Mouse (Mus musculus): ENCODE results near the gene Otol1. TPM values are rescaled to one million over a fixed set of nuclear protein-coding genes. Genes with fewer than 3 reads are reported as not detected.

Gene Otol1
- polyA plus RNA-seq, 1 experiment from 2014 or later = 0.09 TPM

DNA sequence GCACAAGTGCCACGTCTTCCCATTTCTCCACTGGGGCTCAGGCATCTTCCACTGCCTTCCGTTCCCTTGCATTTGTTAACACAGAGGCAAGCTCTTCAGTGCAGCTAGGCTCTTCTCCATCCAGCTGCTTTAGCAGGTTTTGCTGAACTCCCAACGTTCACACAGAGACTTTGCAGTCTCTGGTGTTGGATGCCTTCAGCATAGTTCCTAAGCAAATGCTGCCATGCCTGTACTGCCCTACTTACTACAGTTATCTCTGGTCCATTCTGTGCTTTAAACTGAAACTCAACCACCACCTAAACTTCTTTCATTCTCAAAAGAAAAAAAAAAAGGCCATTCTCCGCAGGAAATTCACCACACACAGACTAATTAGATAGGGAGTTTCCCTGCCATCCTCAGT, 5.2 kb downstream of the Otol1 start:
- H3K27me3 ChIP-seq (replicated peaks; ENCODE audit: control insufficient read depth, insufficient read depth, low read length) = no peaks in the 10 kb centered on the region
- no peak overlapping the region for H3K4me3 ChIP-seq (ENCODE audit: low read length)
- no peak overlapping the region for H3K9ac ChIP-seq (ENCODE audit: low read depth, low read length)
- WGBS = 81% methylated on average over 4 of the region's 4 CpGs
- no peaks in the 10 kb centered on the region for H3K36me3 ChIP-seq (ENCODE audit: control insufficient read depth, insufficient read depth, low read length)
- no peak overlapping the region for H3K4me2 ChIP-seq (ENCODE audit: low read length)
- no peak overlapping the region for H3K27ac ChIP-seq (ENCODE audit: low read depth, low read length)
- no peaks in the 10 kb centered on the region for H3K4me1 ChIP-seq (ENCODE audit: control insufficient read depth, insufficient read depth, low read depth, low read length)
- no peaks in the 10 kb centered on the region for H3K9me3 ChIP-seq (ENCODE audit: control insufficient read depth, low read length)
- ATAC-seq = no peak

- Histone ChIP-seq H3K4me2 (ENCODE audit: low read length) (no peak overlapping the region), H3K27me3 (replicated peaks; ENCODE audit: control insufficient read depth, insufficient read depth, low read length) (no peaks in the 10 kb centered on the region), H3K9me3 (ENCODE audit: control insufficient read depth, low read length) (no peaks in the 10 kb centered on the region), H3K4me1 (ENCODE audit: control insufficient read depth, insufficient read depth, low read depth, low read length) (no peaks in the 10 kb centered on the region), H3K27ac (ENCODE audit: low read depth, low read length) (no peak overlapping the region), H3K36me3 (ENCODE audit: control insufficient read depth, insufficient read depth, low read length) (no peaks in the 10 kb centered on the region), H3K4me3 (ENCODE audit: low read length) (no peak overlapping the region), H3K9ac (ENCODE audit: low read depth, low read length) (no peak overlapping the region)
- WGBS = 79% methylated on average over 6 of the region's 6 CpGs
- no peak for ATAC-seq
These were observed 19.2 kb downstream of the Otol1 start for GRCm38 (mm10) chr3:70026605-70027004.

- no peak for ATAC-seq
- Histone ChIP-seq H3K9ac (ENCODE audit: low read depth, low read length) (no peak overlapping the region), H3K27me3 (replicated peaks; ENCODE audit: control insufficient read depth, insufficient read depth, low read length) (no peaks in the 10 kb centered on the region), H3K36me3 (ENCODE audit: control insufficient read depth, insufficient read depth, low read length) (no peaks in the 10 kb centered on the region), H3K4me3 (ENCODE audit: low read length) (no peak overlapping the region), H3K27ac (ENCODE audit: low read depth, low read length) (no peak overlapping the region), H3K4me2 (ENCODE audit: low read length) (no peak overlapping the region), H3K9me3 (ENCODE audit: control insufficient read depth, low read length) (no peaks in the 10 kb centered on the region), H3K4me1 (ENCODE audit: control insufficient read depth, insufficient read depth, low read depth, low read length) (no peaks in the 10 kb centered on the region)
- WGBS = 88% methylated on average over 3 of the region's 3 CpGs
These were observed 21.8 kb downstream of the Otol1 start for GRCm38 (mm10) chr3:70029260-70029659.

DNA sequence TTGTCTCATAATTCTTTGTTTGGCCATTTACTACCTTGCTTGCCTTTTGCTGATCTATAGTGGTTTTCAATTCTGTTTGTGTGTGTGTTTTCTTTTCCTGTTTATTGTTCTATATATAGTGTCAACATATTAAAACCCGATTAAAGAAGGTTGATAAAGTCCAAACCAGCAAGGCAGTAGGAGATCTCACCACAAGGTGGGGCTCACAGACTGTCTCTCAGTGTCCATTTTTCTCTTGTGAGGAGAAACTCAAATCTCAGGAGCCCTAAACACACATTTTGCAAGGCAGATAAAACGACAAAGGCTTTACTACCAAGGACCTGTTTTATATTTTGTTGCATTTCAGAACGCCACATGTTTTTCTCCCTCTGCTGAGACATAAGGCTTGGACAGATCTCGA, 28.2 kb downstream of the Otol1 start:
- H3K36me3 ChIP-seq (ENCODE audit: control insufficient read depth, insufficient read depth, low read length) = no peaks in the 10 kb centered on the region
- H3K27ac ChIP-seq (ENCODE audit: low read depth, low read length) = no peak overlapping the region
- no peak overlapping the region for H3K4me3 ChIP-seq (ENCODE audit: low read length)
- no peaks in the 10 kb centered on the region for H3K4me1 ChIP-seq (ENCODE audit: control insufficient read depth, insufficient read depth, low read depth, low read length)
- no peak for ATAC-seq
- no peaks in the 10 kb centered on the region for H3K9me3 ChIP-seq (ENCODE audit: control insufficient read depth, low read length)
- 59% methylated on average over 4 of the region's 4 CpGs for WGBS
- H3K9ac ChIP-seq (ENCODE audit: low read depth, low read length) = no peak overlapping the region
- H3K27me3 ChIP-seq (replicated peaks; ENCODE audit: control insufficient read depth, insufficient read depth, low read length) = no peaks in the 10 kb centered on the region
- no peak overlapping the region for H3K4me2 ChIP-seq (ENCODE audit: low read length)

Other genes starting within 250 kb of the Otol1 start
- gene Sptssb, start 147.7 kb upstream of the Otol1 start, polyA plus RNA-seq (2015; fragmentation: Nextera tagmentation; extraction: Ambion mirVana) = 1.6 and 2.1 TPM in 2 replicates

All from hindbrain, embryonic 16.5 days (tissue).